Mouse (Mus musculus) T-helper 1 cell (primary cell): ENCODE measurements around the gene Sema5a.
"Not testable (repeated sequence)": the region's sequence is repeated elsewhere in the genome, so short reads cannot be mapped to it uniquely, and the experiment has no call there.

ENCODE experiments used
- in situ Hi-C: fragments of 300-600 bp; cut with MboI, MseI; formaldehyde crosslinking; loops from one replicate; pipeline ENCODE4 v1.15.1; 2025; ENCODE audit warnings: high pct_unique_total_duplicates

The Sema5a gene

GRCm38 (mm10) chr15:32244344-32244955, at the start of gene Sema5a:
Gene Sema5a (plus strand): TSS chr15:32244810.
- in situ Hi-C loops, result no loop called here

GRCm38 (mm10) chr15:32198076-32198475, 46.5 kb upstream of the Sema5a start:
- in situ Hi-C loops, result no loop called here

- in situ Hi-C loops, result no loop called here
Measured at GRCm38 (mm10) chr15:32198561-32198960, 46.0 kb upstream of the Sema5a start.

- in situ Hi-C loops, result no loop called here
Measured at GRCm38 (mm10) chr15:32203242-32203641, 41.4 kb upstream of the Sema5a start.

GRCm38 (mm10) chr15:32204908-32205307, 39.7 kb upstream of the Sema5a start:
- in situ Hi-C loops, result no loop called here

GRCm38 (mm10) chr15:32214687-32215086, 29.9 kb upstream of the Sema5a start:
- in situ Hi-C loops, result not testable (repeated sequence)

- in situ Hi-C loops, result no loop called here
Measured at GRCm38 (mm10) chr15:32223028-32223427, 21.6 kb upstream of the Sema5a start.

- in situ Hi-C loops, result no loop called here
Measured at GRCm38 (mm10) chr15:32225394-32225793, 19.2 kb upstream of the Sema5a start.

GRCm38 (mm10) chr15:32226381-32226780, 18.2 kb upstream of the Sema5a start:
- in situ Hi-C loops, result no loop called here

- in situ Hi-C loops, result no loop called here
Measured at GRCm38 (mm10) chr15:32226888-32227395, 17.7 kb upstream of the Sema5a start.

- in situ Hi-C loops, result no loop called here
Measured at GRCm38 (mm10) chr15:32230066-32230465, 14.5 kb upstream of the Sema5a start.

GRCm38 (mm10) chr15:32232189-32232588, 12.4 kb upstream of the Sema5a start:
- in situ Hi-C loops, result no loop called here

GRCm38 (mm10) chr15:32232666-32233141, 11.9 kb upstream of the Sema5a start:
- in situ Hi-C loops, result not testable (repeated sequence)

GRCm38 (mm10) chr15:32233451-32233850, 11.2 kb upstream of the Sema5a start:
- in situ Hi-C loops, result no loop called here

- in situ Hi-C loops, result no loop called here
Measured at GRCm38 (mm10) chr15:32239099-32239498, 5.5 kb upstream of the Sema5a start.

GRCm38 (mm10) chr15:32240159-32240558, 4.5 kb upstream of the Sema5a start:
- in situ Hi-C loops, result no loop called here

- in situ Hi-C loops, result no loop called here
Measured at GRCm38 (mm10) chr15:32241666-32242065, 2.9 kb upstream of the Sema5a start.

- in situ Hi-C loops, result no loop called here
Measured at GRCm38 (mm10) chr15:32243096-32243785, 1.4 kb upstream of the Sema5a start.

- in situ Hi-C loops, result no loop called here
Measured at GRCm38 (mm10) chr15:32243824-32244223, 786 bp upstream of the Sema5a start.

- in situ Hi-C loops, result no loop called here
Measured at GRCm38 (mm10) chr15:32244956-32245836, 586 bp downstream of the Sema5a start.

- in situ Hi-C loops, result no loop called here
Measured at GRCm38 (mm10) chr15:32245837-32246670, 1.4 kb downstream of the Sema5a start.
